Mouse (Mus musculus) adrenal gland, adult 8-10 months (tissue): ENCODE data around the gene Cc2d2a. TPM values are rescaled to one million over a fixed set of nuclear protein-coding genes. Genes with fewer than 3 reads are reported as not detected.
A peak's percentile ranks its signal among the peaks of the same experiment; 100 is the strongest.

Experiments used
- DNase-seq: peaks from one replicate; pipeline ENCODE4 v3.0.0; 2022
- total RNA-seq, 4 experiments: library from RNA; stranded (reverse); gene quantifications; 2 replicates each; pipeline ENCODE4 v1.2.4; 2022

Cc2d2a gene
- total RNA-seq, 4 experiments from 2014 or later: 14.3 to 31.6 (median 23.8) TPM

DNA sequence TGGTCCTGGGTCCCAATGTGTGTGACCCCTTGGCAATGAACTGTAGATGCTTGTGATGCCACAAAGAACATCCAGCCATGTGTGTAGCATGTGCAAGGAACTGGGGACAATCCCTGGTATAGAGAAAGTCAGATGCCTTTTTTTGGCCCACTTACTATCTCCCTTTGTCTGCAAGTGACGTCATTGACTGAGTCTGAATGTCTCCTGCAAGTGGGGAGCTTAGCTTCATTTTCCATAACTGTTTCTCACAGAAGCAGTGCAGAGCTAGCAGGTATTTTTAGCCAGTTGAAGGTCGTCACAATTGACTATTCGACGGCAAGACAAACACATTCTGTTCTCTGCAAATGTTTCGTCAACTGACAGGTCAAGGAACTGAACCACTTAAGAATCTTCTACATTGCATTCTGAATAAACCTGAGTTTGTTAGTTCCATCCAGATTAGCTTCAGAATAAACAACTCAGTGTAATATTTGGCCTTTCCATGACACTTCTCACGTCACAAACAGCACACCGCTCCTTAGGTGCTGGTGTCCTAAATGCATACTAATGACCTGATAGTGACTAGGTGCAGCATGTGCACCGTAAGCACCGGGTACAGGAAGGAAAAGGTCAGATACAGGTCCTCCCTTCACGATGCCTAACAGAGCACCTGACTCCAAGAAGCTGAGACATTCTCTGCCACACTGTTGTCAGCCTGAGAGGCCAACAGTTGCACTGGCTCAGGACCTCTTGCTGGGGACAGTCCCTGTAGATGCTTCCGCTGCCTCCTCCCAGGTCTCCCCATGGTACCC is 66.4 kb downstream of the Cc2d2a start:
- no peak for DNase-seq

DNA sequence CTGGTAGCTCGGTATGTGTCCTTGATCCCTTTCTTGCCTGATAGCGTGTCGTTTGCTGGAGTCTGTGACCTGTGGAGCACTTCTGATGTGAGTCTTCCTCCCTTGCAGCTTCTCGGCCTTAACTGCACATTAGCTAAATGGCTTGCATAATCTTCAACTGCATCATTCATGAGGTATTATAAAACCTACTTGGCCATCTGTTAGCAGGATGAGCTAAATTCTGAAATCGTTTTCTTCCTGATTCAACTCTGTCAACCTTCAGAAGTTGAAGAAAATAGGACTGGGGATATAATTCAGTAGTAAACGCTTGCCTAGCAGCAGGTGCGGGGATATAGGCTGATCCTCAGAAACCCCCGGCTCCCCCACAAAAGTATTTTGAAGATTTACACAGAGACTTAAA is 70.2 kb downstream of the Cc2d2a start:
- no peak for DNase-seq

DNA sequence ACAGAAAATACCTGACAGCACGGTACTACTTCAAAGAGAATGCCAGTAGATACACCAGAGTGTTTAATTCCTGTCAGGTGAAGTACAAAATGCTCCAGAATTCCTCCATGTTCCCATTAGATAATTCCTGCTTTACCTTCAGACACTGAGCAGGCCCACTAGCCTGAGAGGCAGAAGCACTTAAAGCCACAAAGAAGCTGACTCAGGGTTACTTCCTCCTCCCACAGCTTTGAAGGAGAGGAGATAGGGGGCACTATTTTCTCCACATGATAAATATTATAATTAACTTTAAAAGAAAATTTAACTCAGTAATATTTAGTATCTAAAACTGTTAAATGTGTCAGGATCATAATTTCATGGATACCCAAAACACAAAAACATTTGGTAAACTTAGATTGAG is 82.0 kb downstream of the Cc2d2a start:
- no peak for DNase-seq

DNA sequence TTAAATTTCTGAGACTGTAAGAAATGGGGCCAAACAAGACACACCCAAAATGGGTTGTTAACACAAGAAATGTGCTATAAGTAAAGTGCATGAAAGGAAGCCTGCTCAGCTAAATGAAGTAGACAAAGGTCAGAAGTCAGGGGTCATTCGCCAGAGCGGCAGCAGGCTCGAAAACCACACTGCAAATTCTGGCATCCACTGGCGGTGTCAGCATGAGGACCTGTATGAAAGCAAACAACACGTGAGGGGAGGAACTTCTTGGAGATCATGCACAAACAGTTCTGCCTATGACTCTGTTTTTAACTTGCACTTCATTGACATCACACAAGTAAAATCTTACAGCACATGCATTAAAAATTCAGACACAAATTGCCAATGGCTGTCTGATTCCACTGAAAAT is 83.0 kb downstream of the Cc2d2a start:
- no peak for DNase-seq

DNA sequence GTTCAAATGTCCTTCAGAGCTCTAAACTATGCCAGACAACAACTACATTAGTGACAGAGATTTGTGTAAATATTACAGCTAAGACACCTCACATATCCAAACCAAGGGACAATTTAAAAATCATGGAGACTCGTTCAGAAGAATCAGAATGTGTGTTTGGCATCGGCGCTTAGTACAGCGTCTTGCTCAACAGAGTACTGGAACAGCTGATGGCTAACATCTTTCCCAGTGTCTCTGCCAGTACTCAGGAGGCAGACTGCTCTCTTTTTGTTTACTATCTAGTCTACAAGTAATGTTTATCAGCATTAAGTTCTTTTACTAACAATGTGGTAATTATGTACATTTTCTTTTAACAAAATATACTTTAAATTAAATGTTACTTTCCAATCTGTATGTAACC is 85.9 kb downstream of the Cc2d2a start:
- DNase-seq: no peak

DNA sequence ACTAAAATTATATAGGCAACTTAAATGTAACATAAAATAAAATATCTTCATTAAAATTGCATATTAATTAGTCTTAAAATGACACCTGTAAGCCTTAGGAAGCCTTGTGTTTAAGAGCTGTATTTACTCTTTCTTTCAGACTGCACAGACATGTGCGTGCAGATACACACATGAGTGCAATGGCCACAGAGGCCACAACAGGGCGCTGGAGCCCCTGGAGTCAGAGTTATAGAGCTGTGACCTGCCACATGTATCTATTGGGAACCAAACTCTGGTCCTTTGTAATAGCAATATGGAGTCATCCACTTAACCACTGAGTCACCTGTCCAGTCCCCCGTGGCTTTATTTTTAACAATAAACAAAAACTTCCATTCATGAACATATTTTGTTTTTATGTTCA is 86.9 kb downstream of the Cc2d2a start:
- DNase-seq: no peak

DNA sequence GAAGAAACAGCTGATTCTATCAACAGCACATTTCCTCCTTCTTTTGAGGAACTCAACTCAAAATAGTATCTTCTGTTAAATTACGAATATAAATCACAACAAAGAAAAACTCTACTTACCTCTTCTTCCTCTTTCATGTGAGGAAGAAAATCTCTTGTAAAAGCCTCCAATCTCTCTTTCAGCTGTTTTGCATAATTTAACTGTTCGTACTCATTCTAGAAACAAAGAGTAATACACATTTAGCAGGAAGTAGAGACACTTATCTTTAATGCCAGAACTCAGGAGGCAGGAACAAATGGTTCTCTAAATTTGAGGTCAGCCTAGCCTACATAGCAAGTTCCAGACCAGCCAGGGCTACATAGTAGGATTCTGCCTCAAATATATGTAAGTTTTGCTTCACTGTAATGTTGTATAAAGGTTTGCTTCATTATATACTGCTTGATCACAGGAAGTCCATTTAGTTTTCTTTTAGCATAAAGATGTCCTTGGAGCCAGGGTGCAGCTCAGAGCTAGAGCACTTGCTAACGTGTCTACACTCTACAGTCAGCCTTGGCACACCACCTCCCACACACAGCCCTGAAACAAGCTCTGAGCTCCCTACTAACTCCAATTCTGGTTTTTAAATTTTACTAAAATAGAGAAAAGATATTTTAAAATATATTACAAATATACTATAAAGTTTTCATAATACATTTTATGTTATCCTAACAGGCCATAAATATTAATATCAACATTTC is 108.6 kb downstream of the Cc2d2a start:
- no peak for DNase-seq

DNA sequence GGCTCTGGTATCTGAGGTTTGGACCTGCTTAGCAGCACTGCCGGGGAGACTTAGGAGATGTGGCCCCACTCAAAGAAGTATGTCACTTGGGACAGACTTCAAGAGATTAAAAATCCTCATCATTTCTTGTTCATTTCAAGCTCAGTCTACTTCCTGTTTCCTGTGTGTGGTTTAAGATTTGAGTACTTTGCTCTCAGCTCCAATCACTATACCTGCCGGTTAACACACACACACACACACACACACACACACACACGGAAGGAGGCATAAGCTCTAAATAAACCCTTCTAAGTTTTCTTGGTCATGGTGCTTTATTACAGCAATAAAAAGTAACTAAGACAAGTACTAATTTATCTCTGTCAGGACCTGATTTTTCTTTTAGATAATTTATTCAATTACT is 109.4 kb downstream of the Cc2d2a start:
- no peak for DNase-seq

DNA sequence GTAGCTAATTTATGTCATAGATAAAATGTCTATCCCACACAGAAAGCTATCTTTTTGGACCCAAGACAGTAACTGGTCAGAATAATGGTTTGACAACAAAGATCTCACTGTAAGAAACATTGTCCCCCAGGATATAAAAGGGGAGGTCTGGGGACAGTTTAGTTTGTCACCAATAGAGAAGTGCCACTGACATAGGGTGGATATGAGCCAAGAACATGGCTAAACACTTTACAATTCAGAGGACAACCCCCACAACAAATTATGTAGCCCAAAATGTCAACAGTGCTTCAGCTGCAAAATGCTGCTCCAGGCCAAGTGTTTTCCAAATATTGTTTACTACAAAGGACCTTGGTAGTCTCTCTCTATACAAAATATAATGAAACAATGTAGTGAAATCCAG is 114.3 kb downstream of the Cc2d2a start:
- DNase-seq: no peak

DNA sequence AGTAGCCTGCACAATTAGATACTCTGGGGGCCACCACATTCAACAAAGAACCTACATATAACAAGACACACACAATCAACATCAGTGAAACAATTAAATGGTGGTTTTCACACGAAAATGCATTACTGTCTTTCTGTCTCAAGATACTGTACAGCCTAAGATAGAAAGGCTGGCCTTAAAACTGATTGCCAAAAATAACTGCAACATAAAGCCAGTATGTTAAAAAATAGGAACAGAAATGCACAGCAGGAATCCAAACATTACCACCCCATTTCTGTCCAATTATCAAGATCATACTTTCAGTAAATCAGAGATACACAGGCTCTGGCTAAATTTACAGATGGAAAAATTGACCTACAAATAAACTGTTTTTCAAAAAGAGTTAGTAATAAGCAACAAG is 114.8 kb downstream of the Cc2d2a start:
- no peak for DNase-seq

DNA sequence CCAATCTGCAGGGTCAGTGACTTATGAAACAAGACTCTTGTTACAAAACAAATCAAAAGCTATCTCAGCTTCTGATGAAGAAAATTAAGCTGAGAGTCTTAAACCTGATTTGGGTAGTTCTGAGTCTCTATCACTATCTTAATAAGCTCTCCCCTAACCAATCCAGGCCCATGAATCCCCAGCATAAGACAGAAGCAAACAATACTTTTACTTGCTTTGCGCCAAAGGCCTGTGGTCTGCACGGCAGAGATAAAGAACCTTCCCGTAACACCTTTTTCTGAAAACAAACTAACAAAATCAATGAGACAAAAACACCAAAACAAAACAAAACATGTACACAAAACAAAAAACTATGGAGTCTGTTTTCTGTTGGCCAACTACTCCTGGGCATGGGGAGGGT is 116.4 kb downstream of the Cc2d2a start:
- no peak for DNase-seq

DNA sequence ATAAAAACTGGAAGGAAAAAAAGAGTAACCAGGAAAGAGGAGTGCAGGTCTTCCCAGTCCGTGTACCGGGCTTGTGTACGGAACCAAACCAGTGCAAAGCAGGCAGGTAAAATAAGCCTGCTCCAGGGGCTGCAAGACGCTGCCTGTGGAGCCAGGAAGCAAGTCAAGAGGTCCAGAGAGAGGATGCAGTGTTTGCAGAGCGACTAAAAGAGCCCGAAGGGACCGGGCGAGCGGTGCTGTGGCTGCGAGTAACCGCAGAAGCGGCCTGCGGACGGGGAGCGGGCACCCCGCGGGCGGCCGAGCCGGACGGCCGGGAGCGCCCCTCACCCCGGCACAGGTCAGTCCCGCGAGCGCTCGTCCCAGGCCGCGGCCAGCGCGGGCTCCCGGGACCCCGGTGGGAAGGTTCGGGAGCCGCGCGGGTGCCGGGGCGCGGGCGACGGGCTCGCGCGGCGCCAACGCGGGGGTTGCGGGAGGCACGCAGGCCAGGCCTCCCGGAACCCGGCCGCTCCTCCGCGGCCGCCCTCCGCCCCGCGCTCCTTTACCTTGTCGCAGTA is 119.4 kb downstream of the Cc2d2a start:
- DNase-seq: peak; percentile 11

DNA sequence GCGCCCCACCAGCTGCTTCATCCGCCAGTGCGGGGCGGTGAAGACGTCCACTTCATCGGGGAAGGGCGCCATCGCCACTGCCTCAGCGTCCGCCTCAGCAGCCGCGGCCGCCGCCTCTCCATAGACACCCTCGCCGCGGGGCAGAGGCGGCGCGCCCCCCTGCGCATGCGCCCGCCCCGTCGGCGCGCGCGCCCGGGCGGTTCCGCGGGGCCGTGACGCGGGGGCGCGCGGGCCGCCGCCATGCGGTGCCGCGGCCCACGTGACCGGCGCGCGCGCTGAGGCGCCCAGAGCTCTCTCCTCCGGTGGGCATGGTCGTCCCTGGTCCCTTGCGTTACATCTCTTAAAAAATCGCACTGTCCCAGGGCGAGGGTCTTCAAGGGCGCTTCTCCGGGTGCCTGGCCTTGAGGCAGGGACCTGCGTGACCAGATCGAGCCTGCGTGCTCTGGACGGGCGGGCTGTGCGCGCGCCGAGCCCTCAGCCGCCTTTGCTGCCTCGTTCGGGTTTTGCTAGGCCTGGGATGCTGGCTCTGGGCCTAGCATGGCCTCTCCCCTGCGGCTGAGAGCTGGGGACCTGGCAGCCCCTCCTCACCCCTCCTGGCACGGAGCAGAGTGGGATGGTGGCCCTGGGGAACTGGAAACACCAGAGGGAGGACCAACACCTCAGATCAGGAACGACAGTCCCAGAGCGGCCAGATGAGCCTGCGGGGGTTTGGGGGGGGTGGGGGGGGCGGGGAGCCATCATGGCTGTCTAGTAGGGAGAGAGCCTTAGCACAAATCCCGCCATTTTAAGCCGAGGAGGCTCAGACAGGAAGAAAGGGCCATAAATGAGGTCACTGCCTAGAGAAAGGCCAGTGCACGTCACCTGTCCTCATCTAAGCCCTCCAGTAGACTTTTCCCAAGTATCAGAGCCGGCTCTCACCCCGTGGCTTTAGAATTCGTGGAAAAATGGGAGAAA is 120.1 kb downstream of the Cc2d2a start:
- peak; percentile 55 for DNase-seq

DNA sequence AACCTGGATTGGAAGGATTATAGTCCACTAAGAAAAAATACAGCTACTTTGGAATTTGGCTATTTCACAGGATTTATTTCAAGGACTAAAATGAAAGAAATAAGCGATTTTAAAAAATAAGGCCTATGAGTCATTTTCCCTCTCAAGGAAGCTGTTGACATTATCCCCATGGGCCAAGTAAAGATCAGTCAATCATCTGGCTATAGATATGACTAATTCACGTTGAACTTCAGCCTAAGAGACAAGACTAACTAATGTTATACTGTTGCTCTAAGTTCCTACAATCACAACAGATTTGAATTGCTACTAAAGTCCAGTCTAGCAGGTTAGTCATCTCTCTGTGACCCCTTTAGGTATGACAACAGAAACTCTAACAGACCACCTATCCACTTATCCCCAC is 121.8 kb downstream of the Cc2d2a start:
- DNase-seq: no peak

DNA sequence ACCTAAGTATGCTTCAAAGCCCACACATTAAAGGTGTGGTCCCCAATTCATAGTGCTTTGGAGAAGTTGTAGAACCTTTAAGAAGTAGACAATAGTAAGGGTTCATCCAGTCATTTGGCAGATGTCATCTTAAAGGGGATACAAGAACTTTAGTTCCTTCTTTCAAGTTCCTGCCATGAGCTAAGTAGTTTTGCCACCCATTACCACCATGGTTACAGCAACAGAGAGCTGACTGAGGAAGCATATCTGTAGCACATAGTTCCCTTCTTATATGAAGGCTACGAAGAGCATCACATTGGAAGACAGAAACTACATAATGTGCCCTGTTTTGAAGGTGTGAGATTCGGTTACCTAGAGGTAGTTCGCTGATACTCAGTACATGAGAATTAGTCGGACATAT is 124.5 kb downstream of the Cc2d2a start:
- no peak for DNase-seq

DNA sequence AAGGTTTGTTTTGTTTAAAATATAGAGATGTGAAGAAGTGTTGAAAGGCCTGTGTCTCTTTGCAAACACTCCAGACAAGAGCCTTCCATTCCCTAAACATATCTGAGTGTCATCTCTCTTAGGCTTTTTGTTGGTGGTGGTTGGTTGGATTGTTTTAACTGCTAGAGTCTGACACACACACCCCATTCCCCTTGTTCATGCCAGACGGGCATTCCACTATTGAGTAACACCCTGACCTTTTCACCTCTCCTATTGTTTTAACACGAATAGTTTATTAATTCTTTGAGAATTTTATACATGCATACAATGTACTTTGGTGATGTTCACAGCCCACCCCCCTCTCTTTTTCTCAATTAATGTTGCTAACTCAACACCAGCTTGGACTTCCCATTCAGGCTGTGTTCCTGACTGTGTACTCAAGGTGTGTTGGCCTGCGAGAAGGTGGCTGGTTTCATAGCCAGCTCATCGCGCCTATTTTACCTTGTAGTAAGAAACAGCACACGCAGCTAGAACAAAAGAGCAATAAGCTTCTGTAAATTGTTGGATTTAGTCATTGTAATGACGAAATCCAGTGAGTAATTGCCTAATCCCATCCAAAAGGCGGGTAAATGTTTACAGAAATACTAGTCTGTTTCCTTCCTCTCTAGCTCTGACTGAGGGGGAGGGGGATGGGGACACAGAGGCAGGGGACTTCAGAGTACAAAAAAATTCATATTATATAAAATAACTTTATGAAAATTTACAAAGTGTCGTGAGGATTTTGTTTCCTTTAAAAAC is 126.0 kb downstream of the Cc2d2a start:
- DNase-seq: no peak

Other genes starting within 250 kb of the Cc2d2a start
- gene C1qtnf7, start 146.8 kb upstream of the Cc2d2a start, total RNA-seq: 1 to 10 TPM; 5.1 to 7.2 (median 6.3) TPM
- gene Bst1, start 156.5 kb downstream of the Cc2d2a start, total RNA-seq: 1 to 10 TPM; 1.3 to 2.7 (median 1.8) TPM
- gene Fbxl5, start 159.3 kb downstream of the Cc2d2a start, total RNA-seq: 10 to 100 TPM; 66.6 to 95.2 (median 83.9) TPM
- 10 to 100 TPM; 10.0 to 18.3 (median 12.8) TPM for gene Cd38, start 206.2 kb downstream of the Cc2d2a start, total RNA-seq